Mouse (Mus musculus): ENCODE measurements around the gene Gpatch1. TPM values are rescaled to one million over a fixed set of nuclear protein-coding genes. Genes with fewer than 3 reads are reported as not detected.

Gene Gpatch1
- polyA plus RNA-seq, 1 experiment from 2014 or later, result 21.4 TPM

DNA sequence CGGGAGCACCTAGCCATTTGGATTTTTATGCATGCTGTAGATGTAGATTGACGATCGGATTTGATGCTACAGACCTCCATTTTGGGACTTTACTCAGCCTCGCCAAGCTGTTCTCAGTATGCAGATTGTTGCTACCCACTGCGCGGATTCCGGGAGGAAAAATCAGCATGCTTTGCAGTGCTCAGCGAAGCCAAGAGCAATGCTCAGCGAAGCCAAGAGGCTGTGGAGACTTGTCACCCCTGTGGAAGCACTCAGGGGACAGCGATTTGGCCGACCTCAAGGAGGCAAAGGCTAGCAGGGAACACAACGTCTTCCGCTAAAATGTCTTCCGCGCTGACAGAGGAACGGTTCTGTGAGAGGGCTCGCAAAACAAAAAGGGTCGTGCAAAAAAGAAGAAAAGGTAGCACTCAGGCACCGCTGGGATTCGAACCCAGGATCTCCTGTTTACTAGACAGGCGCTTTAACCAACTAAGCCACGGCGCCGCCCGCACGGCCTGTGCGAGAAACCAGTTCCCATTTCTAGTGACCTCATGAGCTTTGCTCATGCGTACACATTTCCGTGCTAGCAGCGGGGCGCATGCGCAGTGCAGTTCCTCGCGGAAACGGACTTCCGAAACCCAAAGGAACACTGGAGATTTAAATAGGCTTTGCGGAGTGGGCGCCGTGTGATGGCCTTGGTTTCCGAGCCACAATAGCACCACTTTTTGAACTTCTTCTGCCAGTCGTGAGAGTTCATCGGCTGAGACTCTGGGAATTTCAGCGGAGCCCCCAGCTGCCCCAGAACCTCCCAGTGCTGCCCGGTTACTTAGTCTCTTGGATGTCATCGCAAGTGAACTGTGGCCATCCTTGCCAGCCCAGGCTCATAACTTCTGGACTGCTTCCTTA, 83.6 kb downstream of the Gpatch1 start:
- H3K36me3 ChIP-seq (ENCODE audit: control insufficient read depth, insufficient read depth, low read length), result no peaks in the 10 kb centered on the region
- peak overlapping the region; percentile 61 for H3K9ac ChIP-seq (ENCODE audit: low read length)
- no peaks in the 10 kb centered on the region for H3K9me3 ChIP-seq (ENCODE audit: control insufficient read depth, low read length)
- peak overlapping the region; percentile 67 for H3K27ac ChIP-seq (ENCODE audit: low read depth, low read length)
- no peaks in the 10 kb centered on the region for H3K27me3 ChIP-seq (ENCODE audit: control insufficient read depth, insufficient read depth, low read length)
- H3K4me3 ChIP-seq (ENCODE audit: low read depth, low read length), result peak overlapping the region; percentile 50
- H3K4me2 ChIP-seq (ENCODE audit: low read depth), result peak overlapping the region; percentile 28
- 1% methylated on average over 44 of the region's 45 CpGs for WGBS
- ATAC-seq (ENCODE audit: insufficient read depth, low FRiP score, low TSS enrichment) (peak; percentile 93), DNase-seq (ENCODE audit: low spot score) (peak; percentile 99)
- H3K4me1 ChIP-seq (ENCODE audit: control insufficient read depth, insufficient read depth, low read length), result no peaks in the 10 kb centered on the region

DNA sequence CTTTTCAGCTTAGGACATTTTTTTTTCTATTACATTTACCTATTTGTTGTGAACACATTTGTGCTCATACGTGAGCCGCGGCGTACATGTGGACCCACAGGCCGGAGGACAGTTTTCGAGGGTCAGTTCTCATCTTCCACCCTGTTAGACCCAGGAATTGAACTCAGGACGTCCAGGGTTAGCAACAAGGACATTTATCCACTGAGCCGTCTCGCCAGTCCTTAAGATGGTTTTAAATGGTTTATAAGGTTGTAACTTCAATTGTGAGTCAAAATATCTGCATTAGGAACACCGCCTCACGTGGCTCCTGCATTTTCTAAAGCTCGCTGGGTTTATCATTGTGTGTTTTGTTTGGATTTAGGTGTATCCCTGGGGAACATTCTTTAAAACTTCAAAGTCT, 84.4 kb downstream of the Gpatch1 start:
- ATAC-seq (ENCODE audit: insufficient read depth, low FRiP score, low TSS enrichment) (no peak), DNase-seq (ENCODE audit: low spot score) (peak; percentile 23)
- Histone ChIP-seq H3K36me3 (ENCODE audit: control insufficient read depth, insufficient read depth, low read length) (no peaks in the 10 kb centered on the region), H3K4me2 (ENCODE audit: low read depth) (peak overlapping the region; percentile 28), H3K9me3 (ENCODE audit: control insufficient read depth, low read length) (no peaks in the 10 kb centered on the region), H3K27me3 (ENCODE audit: control insufficient read depth, insufficient read depth, low read length) (no peaks in the 10 kb centered on the region), H3K4me1 (ENCODE audit: control insufficient read depth, insufficient read depth, low read length) (no peaks in the 10 kb centered on the region), H3K27ac (ENCODE audit: low read depth, low read length) (peak overlapping the region; percentile 57; the same call in 1 of the 2 replicates), H3K4me3 (ENCODE audit: low read depth, low read length) (peak overlapping the region; percentile 50), H3K9ac (ENCODE audit: low read length) (peak overlapping the region; percentile 61)
- 46% methylated on average over 12 of the region's 12 CpGs for WGBS

DNA sequence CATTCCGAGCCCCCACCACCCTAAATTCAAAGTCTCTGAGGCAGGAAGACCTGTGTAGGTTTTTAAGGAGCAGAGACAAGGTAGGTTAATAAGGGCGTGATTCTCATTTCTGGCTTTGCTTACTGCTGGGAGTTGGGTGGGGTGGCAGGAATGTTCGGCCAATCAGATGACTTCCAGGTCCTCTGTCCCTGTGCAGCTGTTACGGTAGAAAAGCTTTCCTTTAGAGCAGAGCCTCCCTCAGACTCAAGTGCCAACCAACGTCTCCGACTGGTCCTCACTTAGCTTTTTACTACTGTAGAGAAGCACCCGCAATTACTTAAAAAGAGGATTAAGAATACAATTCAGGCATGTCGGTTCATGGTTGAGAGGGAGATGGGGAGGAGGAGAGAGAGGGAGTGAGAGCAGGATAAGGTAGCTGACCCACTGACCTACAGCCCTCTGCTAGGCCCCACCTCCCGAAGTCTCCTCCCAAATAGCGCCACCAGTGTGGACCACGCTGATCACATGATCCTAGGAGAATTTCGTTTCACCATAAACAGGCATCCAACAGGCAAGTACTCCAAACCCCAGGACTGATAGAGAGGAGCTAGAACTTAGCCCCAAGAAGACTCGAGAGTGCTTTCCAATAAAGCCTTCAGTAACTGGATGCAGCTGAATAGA, 85.3 kb downstream of the Gpatch1 start:
- no peak for ATAC-seq (ENCODE audit: insufficient read depth, low FRiP score, low TSS enrichment)
- Histone ChIP-seq H3K4me3 (ENCODE audit: low read depth, low read length) (no peak overlapping the region), H3K9me3 (ENCODE audit: control insufficient read depth, low read length) (no peaks in the 10 kb centered on the region), H3K36me3 (ENCODE audit: control insufficient read depth, insufficient read depth, low read length) (no peaks in the 10 kb centered on the region), H3K4me1 (ENCODE audit: control insufficient read depth, insufficient read depth, low read length) (no peaks in the 10 kb centered on the region), H3K27me3 (ENCODE audit: control insufficient read depth, insufficient read depth, low read length) (no peaks in the 10 kb centered on the region), H3K4me2 (ENCODE audit: low read depth) (no peak overlapping the region), H3K9ac (ENCODE audit: low read length) (no peak overlapping the region), H3K27ac (ENCODE audit: low read depth, low read length) (no peak overlapping the region)
- DNase-seq (ENCODE audit: low spot score), result no peak
- 32% methylated on average over 13 of the region's 13 CpGs for WGBS

DNA sequence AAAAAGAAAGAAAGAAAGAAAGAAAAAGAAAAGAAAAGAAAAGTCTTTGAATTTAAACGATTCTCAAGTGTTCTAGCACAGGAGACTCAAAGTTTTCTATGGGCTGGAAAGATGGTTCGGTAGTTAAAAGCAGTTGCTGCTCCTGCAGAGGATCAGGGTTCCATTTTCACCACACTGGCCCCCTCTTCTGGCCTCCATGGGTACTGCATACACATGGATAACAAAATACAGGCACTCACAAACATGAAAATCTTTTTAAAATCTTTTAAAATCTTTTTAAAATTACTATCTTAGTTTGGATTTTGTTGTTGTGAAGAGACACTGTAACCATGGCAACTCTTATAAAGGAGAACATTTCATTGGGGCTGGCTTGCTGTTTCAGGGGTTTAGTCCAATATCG, 87.9 kb downstream of the Gpatch1 start:
- Histone ChIP-seq H3K4me2 (ENCODE audit: low read depth) (no peak overlapping the region), H3K27me3 (ENCODE audit: control insufficient read depth, insufficient read depth, low read length) (no peaks in the 10 kb centered on the region), H3K4me1 (ENCODE audit: control insufficient read depth, insufficient read depth, low read length) (no peaks in the 10 kb centered on the region), H3K9ac (ENCODE audit: low read length) (no peak overlapping the region), H3K36me3 (ENCODE audit: control insufficient read depth, insufficient read depth, low read length) (no peaks in the 10 kb centered on the region), H3K9me3 (ENCODE audit: control insufficient read depth, low read length) (no peaks in the 10 kb centered on the region), H3K27ac (ENCODE audit: low read depth, low read length) (no peak overlapping the region), H3K4me3 (ENCODE audit: low read depth, low read length) (no peak overlapping the region)
- ATAC-seq (ENCODE audit: insufficient read depth, low FRiP score, low TSS enrichment), result no peak
- WGBS, result 70% methylated on average over 3 of the region's 3 CpGs
- no peak for DNase-seq (ENCODE audit: low spot score)

Other genes starting within 250 kb of the Gpatch1 start
- 0.20 and 0.62 TPM in 2 replicates for gene Cebpa, start 199.1 kb downstream of the Gpatch1 start, polyA plus RNA-seq (2014; fragmentation: Nextera tagmentation; extraction: Ambion mirVana)
- 0.25 and 0.89 TPM in 2 replicates for gene Slc7a10, start 132.1 kb downstream of the Gpatch1 start, polyA plus RNA-seq (2014; fragmentation: Nextera tagmentation; extraction: Ambion mirVana)
- gene Lrp3, start 102.9 kb downstream of the Gpatch1 start, polyA plus RNA-seq (2014; fragmentation: Nextera tagmentation; extraction: Ambion mirVana), result 18.7 and 21.6 TPM in 2 replicates
- 3.3 and 3.6 TPM in 2 replicates for gene Rhpn2, start 15.7 kb upstream of the Gpatch1 start, polyA plus RNA-seq (2014; fragmentation: Nextera tagmentation; extraction: Ambion mirVana)
- 19.9 and 22.4 TPM in 2 replicates for gene Faap24, start 78.4 kb upstream of the Gpatch1 start, polyA plus RNA-seq (2014; fragmentation: Nextera tagmentation; extraction: Ambion mirVana)
- 39.3 and 40.8 TPM in 2 replicates for gene Cep89, start 78.6 kb upstream of the Gpatch1 start, polyA plus RNA-seq (2014; fragmentation: Nextera tagmentation; extraction: Ambion mirVana)
- gene Slc7a9, start 130.4 kb upstream of the Gpatch1 start, polyA plus RNA-seq (2014; fragmentation: Nextera tagmentation; extraction: Ambion mirVana), result not detected in 2 replicates
- 0.11 TPM in 1 of 2 replicates, not detected in the other for gene Tdrd12, start 219.3 kb upstream of the Gpatch1 start, polyA plus RNA-seq (2014; fragmentation: Nextera tagmentation; extraction: Ambion mirVana)
- gene Nudt19, start 237.9 kb upstream of the Gpatch1 start, polyA plus RNA-seq (2014; fragmentation: Nextera tagmentation; extraction: Ambion mirVana), result 47.2 and 47.8 TPM in 2 replicates

All from neural tube, embryonic 11.5 days (tissue).